Mouse (Mus musculus) left cerebral cortex, postnatal 10 days (tissue): ENCODE data around the gene Tmem129. TPM values are rescaled to one million over a fixed set of nuclear protein-coding genes. Genes with fewer than 3 reads are reported as not detected.

Source experiments
- DNase-seq, 2 experiments: peaks; one replicate each; pipeline ENCODE4 v3.0.0; 2021 to 2022; ENCODE audit warnings: low spot score in 2 of 2, mixed read lengths in 1 of 2; ENCODE audit errors: extremely low spot score in 1 of 2
- intact Hi-C: fragments of 180-260 bp; cut with DNase I; formaldehyde crosslinking; loops from one replicate; pipeline ENCODE4 v1.15.1; 2025
- total RNA-seq, 2 experiments: library from RNA; stranded (reverse); gene quantifications; 2 replicates each; pipeline ENCODE4 v1.2.3; 2021

The Tmem129 gene
- total RNA-seq, 2 experiments from 2014 or later, result 22.2 to 23.9 TPM

DNA sequence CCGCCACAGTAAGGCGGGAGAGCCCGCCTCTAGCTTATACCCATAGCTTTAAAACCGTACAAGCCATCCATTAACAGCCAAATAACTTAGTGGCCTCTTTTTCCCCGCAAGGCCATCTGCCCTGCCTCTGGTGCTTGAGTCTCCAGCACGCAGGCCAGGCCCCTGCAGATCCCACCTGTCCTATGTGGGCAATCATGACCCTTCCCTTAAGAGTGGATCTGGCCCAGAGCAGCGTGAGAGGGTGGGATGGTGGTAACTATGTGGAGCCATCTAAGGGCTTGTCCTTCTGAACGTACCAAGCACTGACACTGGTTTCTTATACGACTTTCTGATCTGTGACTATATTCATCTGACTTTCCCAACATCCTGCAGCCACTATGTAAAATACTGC, 5.4 kb downstream of the Tmem129 start:
- intact Hi-C loops, result no loop called here
- no peak for DNase-seq

DNA sequence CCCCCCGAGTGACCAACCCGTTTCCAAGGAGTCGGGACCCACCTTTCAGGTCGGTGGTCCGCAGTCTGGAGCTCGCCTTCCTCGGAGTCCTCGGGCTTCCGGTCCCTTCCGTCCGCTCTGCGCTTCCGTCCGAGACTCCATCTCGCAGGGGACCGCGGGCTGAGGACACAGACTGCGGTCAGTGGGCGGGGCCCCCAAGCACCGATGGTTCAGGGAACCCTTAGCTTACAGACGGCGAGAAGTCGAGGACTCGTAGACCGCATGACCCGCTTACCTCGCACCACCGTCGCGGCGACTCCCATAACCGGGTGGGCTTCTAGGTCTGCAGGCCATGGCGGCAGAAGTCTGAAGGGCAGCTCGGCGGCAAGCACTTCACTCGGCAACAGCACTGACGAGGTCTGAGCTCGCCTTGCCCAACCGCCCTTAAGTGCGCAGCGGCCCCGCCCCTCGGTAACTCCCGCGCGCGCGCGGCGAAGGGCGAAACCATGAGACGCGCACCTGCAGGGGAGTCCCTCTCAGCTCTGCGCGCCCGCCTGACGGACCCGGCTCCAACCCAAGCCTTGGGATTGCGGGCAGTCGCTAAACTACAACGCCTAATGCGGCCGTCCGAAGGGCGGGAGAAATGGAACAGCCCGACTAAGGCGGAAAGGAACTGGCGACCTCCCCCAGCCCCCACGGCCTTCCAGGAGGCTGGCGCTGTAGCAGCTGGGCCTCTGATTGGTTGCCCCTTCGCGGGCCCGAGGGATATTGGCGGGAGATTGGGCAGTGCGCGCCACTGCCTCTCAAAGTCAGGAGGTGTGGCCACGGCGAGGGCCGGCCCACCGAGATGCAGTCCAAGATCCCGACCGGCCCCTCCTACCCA, 6.1 kb downstream of the Tmem129 start, which contains the start of gene Slbp:
Gene Slbp, minus strand, starts transcription at position 654 of the 862 bp plus-strand sequence.
- intact Hi-C loops, result no loop called here

GRCm38 (mm10) chr5:33651541-33651920, 6.7 kb downstream of the Tmem129 start:
- intact Hi-C loops, result no loop called here

More for the DNA sequence above, 6.1 kb downstream of the Tmem129 start, which contains the start of gene Slbp:
- peak; percentile 93 to 98 for DNase-seq

DNA sequence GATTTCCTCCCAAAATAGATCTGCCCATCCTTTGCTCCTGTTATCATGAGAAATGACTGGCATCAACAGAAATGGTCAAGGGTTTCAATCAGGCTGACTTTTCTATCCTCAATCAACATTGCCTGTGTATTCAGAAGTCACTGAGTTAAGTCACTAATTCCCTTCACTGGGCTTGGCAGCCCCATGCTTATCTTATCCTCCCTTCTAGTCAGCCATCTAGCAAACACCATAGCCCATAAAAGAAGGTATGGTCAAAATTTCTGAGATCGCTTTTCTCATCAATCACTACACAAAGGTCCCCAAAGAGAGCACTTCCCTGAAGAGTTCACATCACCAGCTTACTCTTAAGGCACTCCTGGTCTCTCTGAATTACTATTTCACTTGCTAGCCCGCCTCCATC, 7.2 kb downstream of the Tmem129 start:
- no peak for DNase-seq
- intact Hi-C loops, result no loop called here

More at GRCm38 (mm10) chr5:33651541-33651920, 6.7 kb downstream of the Tmem129 start:
- DNase-seq, result no peak

- intact Hi-C loops, result no loop called here
- peak in 1 of 2 experiments; percentile 39 for DNase-seq
Observed at GRCm38 (mm10) chr5:33640652-33641051, 17.6 kb downstream of the Tmem129 start.

DNA sequence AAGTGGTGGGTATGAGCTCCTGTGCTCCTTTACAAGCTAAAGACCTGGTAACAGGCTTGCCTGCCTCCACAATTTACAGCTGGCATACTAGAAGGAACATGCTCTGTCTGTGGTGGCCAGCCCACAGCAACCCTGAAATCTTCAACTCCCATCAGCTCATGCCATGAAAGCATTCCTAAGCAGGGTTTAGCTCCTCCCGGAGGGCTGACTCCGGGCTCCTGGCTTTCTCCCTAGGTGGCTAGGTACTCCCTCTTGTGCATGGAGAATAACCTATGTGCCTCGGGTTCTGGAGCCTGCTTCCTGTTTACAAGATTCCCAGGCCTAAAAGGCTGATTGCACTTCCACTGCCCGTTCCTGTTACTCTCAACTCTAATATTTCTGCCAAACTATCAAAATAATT, 19.4 kb downstream of the Tmem129 start:
- intact Hi-C loops, result no loop called here
- DNase-seq, result no peak

- no peak for DNase-seq
- intact Hi-C loops, result no loop called here
Observed at GRCm38 (mm10) chr5:33637606-33638350, 20.4 kb downstream of the Tmem129 start.

GRCm38 (mm10) chr5:33635361-33635760, 22.9 kb downstream of the Tmem129 start:
- intact Hi-C loops, result no loop called here
- DNase-seq, result no peak

- intact Hi-C loops, result no loop called here
- DNase-seq, result no peak
Observed at GRCm38 (mm10) chr5:33632526-33632925, 25.7 kb downstream of the Tmem129 start.

DNA sequence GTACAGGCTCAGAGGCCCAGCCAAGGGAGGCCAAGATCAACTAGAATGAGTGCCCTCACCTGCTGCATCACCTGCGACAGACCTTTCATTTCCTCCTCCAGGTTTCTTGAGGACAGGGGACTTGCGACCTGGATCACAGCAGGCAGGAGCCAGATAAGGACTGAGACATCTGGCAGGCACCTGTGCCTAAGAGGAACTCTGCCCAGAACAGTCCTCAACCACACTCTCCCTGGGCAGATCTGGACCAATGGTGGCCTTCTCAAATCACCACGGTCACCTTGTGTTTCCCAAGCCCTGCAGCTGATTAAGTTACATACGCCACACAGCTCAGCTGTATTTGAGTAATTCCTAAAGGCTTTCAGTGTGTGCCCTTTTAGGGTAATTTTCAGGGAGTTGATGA, 27.6 kb downstream of the Tmem129 start:
- intact Hi-C loops, result no loop called here
- DNase-seq, result no peak

DNA sequence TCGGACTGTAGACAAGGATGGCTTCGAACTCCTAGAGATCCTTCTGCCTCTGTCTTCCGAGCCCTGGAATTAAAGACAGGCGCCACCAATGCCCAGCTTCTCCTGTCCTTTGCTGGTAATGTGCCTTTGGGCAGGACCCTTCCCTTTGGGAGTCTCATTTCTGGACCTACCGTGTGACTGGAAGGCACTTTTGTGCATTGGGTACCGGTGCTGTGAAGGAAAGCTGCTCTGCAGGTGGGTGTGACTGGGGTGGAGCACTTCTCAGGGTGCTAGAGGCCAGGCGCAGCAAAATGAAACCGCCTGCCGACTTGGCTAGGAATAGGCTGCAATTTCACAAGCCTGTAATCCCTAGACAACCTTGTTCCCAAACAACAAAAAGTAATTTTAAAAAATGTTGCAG, 28.2 kb downstream of the Tmem129 start:
- intact Hi-C loops, result no loop called here
- peak in 1 of 2 experiments; percentile 41 for DNase-seq

DNA sequence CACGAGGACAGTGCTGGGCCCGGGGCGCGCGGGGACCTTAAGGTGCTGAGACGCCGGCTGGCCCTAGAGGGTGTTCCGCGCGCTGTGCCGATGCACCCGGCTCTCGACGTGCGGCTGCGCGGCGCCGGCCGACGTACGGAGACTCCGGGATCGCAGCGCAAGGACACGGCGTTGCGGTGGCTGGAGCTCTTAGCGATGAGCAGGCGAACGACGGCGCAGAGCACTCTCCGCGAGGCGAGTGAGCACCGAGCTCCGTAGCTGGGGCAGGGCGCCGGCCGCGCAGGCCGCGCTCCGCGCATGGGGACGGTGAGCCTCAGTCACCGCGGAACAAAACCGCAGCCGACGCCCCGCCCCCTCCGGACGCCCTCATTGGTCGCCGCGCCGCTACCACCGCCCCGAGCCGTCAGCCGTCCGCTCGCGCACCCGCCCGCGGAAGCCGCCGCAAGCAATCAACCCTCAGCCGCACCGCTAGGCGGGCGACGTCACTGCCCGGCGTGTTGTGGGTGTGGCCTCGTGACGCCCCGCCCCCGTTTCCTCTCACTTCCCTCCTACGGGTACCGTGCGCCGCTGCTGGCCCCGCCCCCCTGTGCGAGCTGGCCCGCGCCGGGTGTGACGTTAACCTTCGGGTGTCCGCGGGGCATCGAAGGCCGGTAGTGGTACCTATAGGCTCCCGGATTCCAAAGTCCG, 28.8 kb downstream of the Tmem129 start, which contains the start of the genes Fam53a and Gm9903:
Gene Fam53a, minus strand, starts transcription at position 335 of the 687 bp plus-strand sequence.
Gene Gm9903, plus strand, starts transcription at position 625 of the 687 bp plus-strand sequence.
- intact Hi-C loops, result no loop called here
- DNase-seq, result peak; percentile 99 to 100

DNA sequence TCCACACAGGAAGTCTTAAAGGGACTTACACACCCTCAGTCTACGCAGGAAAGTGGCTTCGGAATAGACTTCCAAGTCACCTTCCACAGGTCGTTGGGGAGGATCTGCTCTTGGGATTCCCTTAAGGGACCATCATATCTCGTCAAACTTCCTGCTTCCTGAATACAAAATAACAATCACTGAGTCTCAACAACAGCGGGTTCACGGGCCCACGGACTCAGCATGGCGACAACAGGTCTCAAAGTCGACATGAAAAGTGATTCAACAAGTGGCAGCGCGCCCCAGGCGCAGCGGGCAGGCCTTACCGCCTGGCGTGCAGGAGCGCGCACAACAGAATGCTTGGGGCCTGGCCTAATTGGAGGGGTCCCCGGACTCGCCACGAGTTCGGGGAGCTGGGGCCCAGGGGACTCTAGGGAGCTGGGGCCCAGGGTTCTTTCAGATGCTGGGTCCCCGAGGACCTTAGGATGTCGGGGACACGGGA, 29.4 kb downstream of the Tmem129 start:
- intact Hi-C loops, result no loop called here
- peak in 1 of 2 experiments; percentile 65 for DNase-seq

DNA sequence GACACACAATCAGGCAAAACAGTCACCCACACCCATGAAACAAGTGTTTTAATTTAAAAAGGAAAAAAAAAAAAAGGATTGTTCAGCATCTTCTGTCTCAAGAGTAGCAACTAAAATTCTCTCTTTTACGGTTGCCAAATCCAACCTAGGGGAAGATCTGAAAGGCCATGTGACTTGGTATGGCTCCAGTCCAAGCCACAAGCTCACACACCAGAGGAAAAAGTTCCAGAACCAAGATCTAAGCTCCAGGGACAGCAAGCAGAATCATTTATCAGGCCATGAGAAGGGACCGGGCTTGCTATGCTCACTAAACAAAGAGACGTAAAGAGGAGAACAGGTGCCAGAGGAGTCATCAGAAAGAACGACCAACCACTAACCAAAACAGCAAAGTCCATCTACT, 30.2 kb downstream of the Tmem129 start:
- no peak for DNase-seq
- intact Hi-C loops, result no loop called here

GRCm38 (mm10) chr5:33623766-33624165, 34.5 kb downstream of the Tmem129 start:
- no peak for DNase-seq
- intact Hi-C loops, result no loop called here

- DNase-seq, result no peak
- intact Hi-C loops, result no loop called here
Observed at GRCm38 (mm10) chr5:33622671-33623070, 35.5 kb downstream of the Tmem129 start.

GRCm38 (mm10) chr5:33614391-33614790, 43.8 kb downstream of the Tmem129 start:
- DNase-seq, result no peak
- intact Hi-C loops, result no loop called here

GRCm38 (mm10) chr5:33611795-33612194, 46.4 kb downstream of the Tmem129 start:
- DNase-seq, result no peak
- intact Hi-C loops, result no loop called here

GRCm38 (mm10) chr5:33609226-33609625, 49.0 kb downstream of the Tmem129 start:
- intact Hi-C loops, result no loop called here
- no peak for DNase-seq
